Mouse (Mus musculus) ES-Bruce4 (cell line): Measurements from ENCODE around the gene Evc2.

Source experiments
- CTCF ChIP-seq: IDR thresholded peaks from one replicate; pipeline ENCODE4 v1.8.1; 2011; ENCODE audit warnings: low read depth, low read length
- POLR2A ChIP-seq: IDR thresholded peaks from one replicate; pipeline ENCODE4 v1.8.1; 2011; ENCODE audit warnings: low read length; ENCODE audit not compliant: insufficient read depth

GRCm38 (mm10) chr5:37365751-37366150 lies 27.5 kb downstream of the Evc2 start:
- no peak for TF ChIP-seq CTCF
- TF ChIP-seq POLR2A, result no peak
